Mouse (Mus musculus) hindbrain, postnatal 0 days (tissue): ENCODE measurements at regions not wholly inside any gene's neighbourhood (a gene's known extent, or its start where the extent isn't known, plus 50 kb on each side); places are given as distances from the start of the nearest gene placed in this dataset.

Experiments
- ATAC-seq: fragments of 200-750 bp; cut with Nextera tagmentation; 2 replicates; pipeline ENCODE4 v1.8.0; 2017; ENCODE audit warnings: mild to moderate bottlenecking, moderate TSS enrichment, moderate library complexity
- DNase-seq: peaks from one replicate; pipeline ENCODE4 v3.0.0-alpha.2; 2015; ENCODE audit warnings: low spot score
- H3K27ac ChIP-seq: fragments of 300-500 bp; sonication (generic); 2 replicates; pipeline ENCODE4 v1.5.1; 2014; ENCODE audit warnings: mild to moderate bottlenecking
- H3K27me3 ChIP-seq: fragments of 300-500 bp; sonication (generic); 2 replicates; pipeline ENCODE4 v1.6.1; 2014; ENCODE audit warnings: low read length, mixed read lengths; ENCODE audit not compliant: insufficient read depth
- H3K36me3 ChIP-seq: fragments of 300-500 bp; sonication (generic); 2 replicates; pipeline ENCODE4 v1.6.1; 2014; ENCODE audit warnings: low read length, mixed read lengths; ENCODE audit not compliant: insufficient read depth
- H3K4me1 ChIP-seq: fragments of 300-500 bp; sonication (generic); 2 replicates; pipeline ENCODE4 v1.6.1; 2014; ENCODE audit warnings: antibody characterized with exemption, low read length, mixed read lengths; ENCODE audit not compliant: insufficient read depth
- H3K4me2 ChIP-seq: fragments of 300-500 bp; sonication (generic); 2 replicates; pipeline ENCODE4 v1.6.1; 2014; ENCODE audit warnings: low read depth, mild to moderate bottlenecking, low read length, moderate library complexity, mixed read lengths
- H3K4me3 ChIP-seq: fragments of 300-500 bp; sonication (generic); 2 replicates; pipeline ENCODE4 v1.5.1; 2014; ENCODE audit warnings: low read length
- H3K9ac ChIP-seq: fragments of 300-500 bp; sonication (generic); replicated peaks from 2 replicates; pipeline ENCODE4 v1.6.1; 2014; ENCODE audit warnings: mild to moderate bottlenecking, low read length, moderate library complexity, mixed read lengths
- H3K9me3 ChIP-seq: fragments of 300-500 bp; sonication (generic); 2 replicates; pipeline ENCODE4 v1.6.1; 2016; ENCODE audit warnings: low read length, mixed read lengths
- CTCF ChIP-seq: IDR thresholded peaks from 2 replicates; pipeline ENCODE4 v1.5.1; 2016; ENCODE audit warnings: antibody characterized with exemption, control low read depth, low read depth
- WGBS: fragments of 180-500 bp; shearing (Covaris S2); extraction: QIAGEN DNeasy Blood & Tissue Kit; methylation state at CpG from one replicate; pipeline ENCODE4 v1.1.7; 2014; 5-methylcytosine and 5-hydroxymethylcytosine counted together

DNA sequence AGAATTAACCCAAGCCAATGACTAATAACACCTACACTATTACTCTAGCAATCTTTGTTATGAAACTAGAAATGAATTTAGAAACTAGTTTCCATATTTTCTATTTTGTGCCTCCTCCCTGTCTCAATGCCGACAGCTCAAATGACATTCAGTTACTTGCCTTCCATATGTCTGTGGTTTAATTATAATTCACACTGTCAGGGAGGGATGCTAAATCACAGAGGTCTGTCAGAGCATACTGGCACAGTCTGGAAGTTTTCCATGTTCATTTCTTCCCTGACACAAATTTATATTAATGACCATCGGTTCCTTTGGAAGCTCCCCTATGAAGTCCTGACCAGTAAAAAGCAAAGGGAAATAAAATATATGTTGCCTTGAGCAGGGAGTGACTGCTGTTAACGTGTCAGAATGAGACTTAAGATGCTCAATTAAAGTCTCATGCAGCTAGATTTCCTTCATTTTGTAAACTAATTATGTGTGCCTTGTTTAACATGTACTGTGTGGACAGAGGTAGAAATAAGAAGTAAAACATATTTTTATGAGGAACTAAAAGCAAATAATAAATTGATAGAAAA is 719.6 kb upstream of the Fam84a start:
- peak; percentile 48 for DNase-seq
- no peak for TF ChIP-seq CTCF
- WGBS: 53% methylated on average over 3 of the region's 3 CpGs

DNA sequence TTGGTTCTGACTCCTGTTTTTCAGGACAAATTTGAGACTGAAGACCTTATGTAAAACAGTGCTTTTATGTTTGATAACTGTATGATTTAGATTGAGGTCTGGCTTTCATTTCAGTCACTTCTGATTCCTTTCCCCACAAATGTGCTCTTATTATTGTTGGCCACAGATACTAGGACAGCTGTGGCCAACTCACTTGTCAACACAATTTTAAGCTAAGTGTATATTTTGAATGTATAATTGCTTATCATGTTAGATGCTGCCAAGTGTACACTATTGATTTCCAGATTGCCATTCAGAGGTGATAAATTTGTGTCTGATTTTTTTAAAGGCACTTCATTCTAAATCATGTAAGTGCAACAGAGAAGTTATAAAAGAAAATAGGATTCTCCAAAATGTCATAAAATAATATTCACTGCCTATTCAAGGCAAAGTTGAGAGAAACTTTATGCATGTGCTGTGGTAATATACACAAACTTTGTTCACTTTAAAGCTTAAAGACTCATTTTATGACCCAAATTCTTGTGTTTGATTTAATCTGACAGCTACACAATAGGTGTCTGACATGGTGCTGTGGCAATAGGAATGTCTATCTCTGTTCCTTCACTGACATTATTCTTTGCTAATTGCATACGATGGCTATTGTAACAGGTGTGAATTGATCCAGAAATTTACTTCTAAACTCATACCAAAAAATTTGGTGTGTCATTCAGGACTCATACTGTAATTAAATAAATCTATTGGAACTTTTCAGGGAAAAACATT is 708.1 kb upstream of the Fam84a start:
- H3K9me3 ChIP-seq: no peaks in the 10 kb centered on the region
- no peak overlapping the region for H3K27ac ChIP-seq
- WGBS: 55% methylated on average over 1 of the region's 1 CpGs
- no peak for TF ChIP-seq CTCF
- ATAC-seq (no peak), DNase-seq (no peak)
- no peak overlapping the region for H3K4me3 ChIP-seq
- H3K36me3 ChIP-seq: no peaks in the 10 kb centered on the region
- no peak overlapping the region for H3K9ac ChIP-seq
- no peaks in the 10 kb centered on the region for H3K4me1 ChIP-seq
- H3K4me2 ChIP-seq: no peak overlapping the region
- no peaks in the 10 kb centered on the region for H3K27me3 ChIP-seq

More for the DNA sequence above, 719.6 kb upstream of the Fam84a start:
- H3K4me3 ChIP-seq: no peak overlapping the region
- no peak for ATAC-seq
- H3K27ac ChIP-seq: no peak overlapping the region
- no peaks in the 10 kb centered on the region for H3K4me1 ChIP-seq
- no peaks in the 10 kb centered on the region for H3K27me3 ChIP-seq
- no peaks in the 10 kb centered on the region for H3K36me3 ChIP-seq
- H3K4me2 ChIP-seq: no peak overlapping the region
- H3K9me3 ChIP-seq: no peaks in the 10 kb centered on the region
- H3K9ac ChIP-seq: no peak overlapping the region

DNA sequence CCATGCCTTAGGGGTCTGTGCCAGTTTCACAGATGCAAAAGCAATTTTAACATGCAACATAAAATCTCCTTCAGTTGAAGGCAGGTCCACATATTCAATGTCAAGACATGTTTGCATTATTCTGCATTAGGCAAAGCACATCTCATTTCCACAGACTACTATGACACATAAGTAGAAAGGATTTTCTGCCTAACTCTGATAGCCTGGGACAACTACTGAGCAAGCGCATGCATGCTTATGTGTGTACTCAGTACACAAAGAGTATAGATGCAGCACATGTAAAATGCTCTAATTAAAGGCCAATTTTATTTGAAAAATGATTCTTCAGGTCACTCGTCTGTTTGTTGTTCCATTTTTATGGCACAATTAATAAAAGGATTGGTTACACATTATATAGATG is 707.2 kb upstream of the Fam84a start:
- Histone ChIP-seq H3K9me3 (no peaks in the 10 kb centered on the region), H3K27ac (no peak overlapping the region), H3K4me2 (no peak overlapping the region), H3K4me1 (no peaks in the 10 kb centered on the region), H3K4me3 (no peak overlapping the region), H3K27me3 (no peaks in the 10 kb centered on the region), H3K9ac (no peak overlapping the region), H3K36me3 (no peaks in the 10 kb centered on the region)
- ATAC-seq (no peak), DNase-seq (no peak)
- TF ChIP-seq CTCF: no peak
- WGBS: 84% methylated on average over 2 of the region's 2 CpGs

DNA sequence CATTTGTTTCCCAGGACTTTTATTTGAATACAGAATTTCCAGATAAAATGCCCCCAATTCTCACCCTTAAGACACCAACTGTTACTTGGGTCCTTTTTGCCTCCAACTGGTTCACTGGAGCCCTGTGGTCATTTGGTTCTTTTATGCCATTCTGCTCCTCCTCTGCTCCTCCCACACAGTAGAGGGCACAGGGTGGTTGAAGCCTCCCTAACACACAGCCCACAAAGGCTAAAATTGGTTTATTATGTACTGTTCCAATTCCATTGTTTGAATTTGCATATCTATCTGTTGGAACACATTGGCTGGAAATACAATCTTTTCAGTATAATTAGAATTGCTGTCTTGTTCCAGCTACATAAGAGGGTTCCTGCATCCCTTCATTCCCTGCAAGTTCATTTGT is 683.7 kb upstream of the Fam84a start:
- H3K4me3 ChIP-seq: no peak overlapping the region
- no peak for TF ChIP-seq CTCF
- no peak overlapping the region for H3K9ac ChIP-seq
- DNase-seq: no peak
- H3K27me3 ChIP-seq: no peaks in the 10 kb centered on the region
- no peak overlapping the region for H3K4me2 ChIP-seq
- ATAC-seq: no peak
- H3K27ac ChIP-seq: no peak overlapping the region
- H3K9me3 ChIP-seq: no peaks in the 10 kb centered on the region
- no peaks in the 10 kb centered on the region for H3K4me1 ChIP-seq
- no peaks in the 10 kb centered on the region for H3K36me3 ChIP-seq
